Mouse (Mus musculus): ENCODE data around the gene Prf1.

DNA sequence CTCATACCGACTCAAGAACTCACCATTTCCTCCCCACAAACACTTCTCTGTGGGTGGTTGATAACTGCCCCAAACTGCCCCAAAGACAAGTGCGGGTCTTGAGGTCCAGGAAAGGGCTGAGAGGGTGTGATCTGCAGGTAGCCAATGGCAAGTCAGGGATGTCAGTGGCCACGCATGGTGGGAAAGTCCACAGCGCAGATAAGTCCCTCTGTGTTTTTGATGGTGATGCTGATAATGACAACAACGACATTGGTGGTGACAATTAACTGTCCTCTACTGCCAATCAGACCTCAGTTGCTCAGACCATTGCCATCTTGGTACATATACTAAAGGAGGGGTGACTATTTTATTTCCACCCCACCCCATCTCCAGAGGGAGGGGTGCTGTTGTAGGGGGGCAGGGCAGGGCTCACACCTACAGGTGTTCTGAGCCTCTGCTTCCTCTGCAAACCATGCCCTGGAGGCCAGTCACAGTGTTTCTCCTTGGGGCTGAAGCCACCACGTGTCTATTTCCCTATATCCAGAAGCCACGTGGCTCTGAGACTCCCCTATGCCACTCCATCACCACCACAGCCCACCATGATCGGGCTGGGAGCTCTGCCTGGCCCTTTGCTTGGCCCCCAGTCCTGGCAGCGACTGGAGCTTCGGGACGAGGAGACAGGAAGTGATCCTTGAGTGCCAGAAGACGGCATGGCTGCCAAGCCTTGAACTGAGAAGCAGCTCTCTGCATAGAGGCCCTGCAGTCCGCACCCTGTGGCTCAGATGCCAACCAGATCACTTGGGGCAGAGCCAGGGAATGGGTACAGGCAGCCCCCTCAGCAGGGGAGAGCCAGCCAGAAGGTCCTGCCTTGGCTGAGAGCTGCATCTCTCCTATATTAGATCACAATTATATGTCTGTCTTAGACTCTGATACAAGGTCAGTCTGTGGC lies 36.1 kb upstream of the Prf1 start:
- TF ChIP-seq MAFK (IDR thresholded peaks at IDR 0.05; ENCODE audit: insufficient read depth, low read depth, low read length) = no peak
- no peak for TF ChIP-seq HCFC1 (IDR thresholded peaks at IDR 0.05; ENCODE audit: borderline replicate concordance, insufficient read depth, low read length)
- no peak for TF ChIP-seq ZC3H11A (IDR thresholded peaks at IDR 0.05; ENCODE audit: borderline replicate concordance, low read depth, low read length)
